Mouse (Mus musculus) limb, embryonic 13.5 days (tissue): ENCODE data around the gene Kdelr2. TPM values are rescaled to one million over a fixed set of nuclear protein-coding genes. Genes with fewer than 3 reads are reported as not detected.

ENCODE experiments used
- ATAC-seq: fragments of 200-750 bp; cut with Nextera tagmentation; 2 replicates; pipeline ENCODE4 v1.8.0; 2017; ENCODE audit warnings: low read depth, moderate number of reproducible peaks, moderate TSS enrichment; ENCODE audit not compliant: low FRiP score
- H3K27ac ChIP-seq: fragments of 300-500 bp; sonication (generic); 2 replicates; pipeline ENCODE4 v1.5.1; 2015; ENCODE audit warnings: inconsistent platforms, mild to moderate bottlenecking, moderate library complexity
- H3K27me3 ChIP-seq: fragments of 300-500 bp; sonication (generic); 2 replicates; pipeline ENCODE4 v1.6.1; 2015; ENCODE audit warnings: mild to moderate bottlenecking, inconsistent platforms
- H3K36me3 ChIP-seq: fragments of 300-500 bp; sonication (generic); 2 replicates; pipeline ENCODE4 v1.6.1; 2015; ENCODE audit warnings: inconsistent platforms, mild to moderate bottlenecking, moderate library complexity
- H3K4me1 ChIP-seq: fragments of 300-500 bp; sonication (generic); 2 replicates; pipeline ENCODE4 v1.6.1; 2015; ENCODE audit warnings: inconsistent platforms
- H3K4me2 ChIP-seq: fragments of 300-500 bp; sonication (generic); replicated peaks from 2 replicates; pipeline ENCODE4 v1.6.1; 2015; ENCODE audit warnings: inconsistent platforms, mild to moderate bottlenecking, moderate library complexity
- H3K4me3 ChIP-seq: fragments of 300-500 bp; sonication (generic); 2 replicates; pipeline ENCODE4 v1.5.1; 2015; ENCODE audit warnings: moderate library complexity, mild to moderate bottlenecking, inconsistent platforms
- H3K9ac ChIP-seq: fragments of 300-500 bp; sonication (generic); 2 replicates; pipeline ENCODE4 v1.6.1; 2015; ENCODE audit warnings: mild to moderate bottlenecking, inconsistent platforms
- H3K9me3 ChIP-seq: fragments of 300-500 bp; sonication (generic); 2 replicates; pipeline ENCODE4 v1.6.1; 2016; ENCODE audit warnings: inconsistent platforms
- WGBS: fragments of 180-500 bp; shearing (Covaris S2); methylation state at CpG from one replicate; pipeline ENCODE4 v1.1.7; 2015; 5-methylcytosine and 5-hydroxymethylcytosine counted together
- polyA plus RNA-seq: library from polyadenylated mRNA; unstranded; fragments of >200 nt; fragmentation: Nextera tagmentation; extraction: Ambion mirVana; gene quantifications from 2 replicates; pipeline ENCODE4 v1.2.1, GENCODE M21; 2015

Gene Kdelr2
- polyA plus RNA-seq, 1 experiment from 2014 or later = 435 TPM

DNA sequence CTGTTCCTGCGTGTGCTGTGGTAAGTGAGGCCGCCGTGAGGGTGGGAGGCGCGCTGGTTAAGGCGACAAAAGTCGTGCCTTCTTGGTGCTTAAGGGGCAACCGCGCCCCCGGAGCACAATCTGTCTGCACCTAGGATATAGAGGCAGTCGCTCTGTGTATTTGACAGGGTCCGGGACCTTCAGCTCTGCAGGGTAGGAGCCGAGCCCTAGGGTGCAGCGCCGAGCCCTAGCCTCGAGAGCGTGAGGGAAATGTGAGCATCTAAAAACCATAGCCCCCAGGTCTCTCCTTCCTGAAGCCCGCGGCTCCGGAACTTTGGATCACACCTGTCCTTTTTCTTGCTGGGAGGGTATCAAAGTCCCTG, 61.1 kb downstream of the Kdelr2 start:
- Histone ChIP-seq H3K4me1 (peaks cover 14% of the 10 kb centered on the region), H3K9me3 (no peaks in the 10 kb centered on the region), H3K4me2 (peak overlapping the region; percentile 93), H3K27me3 (0 out of 2 replicates have a peak, but pooled peaks cover 2% of the 10 kb centered on the region), H3K27ac (no peak overlapping the region), H3K9ac (peak overlapping the region; percentile 80), H3K36me3 (peaks cover 26% of the 10 kb centered on the region), H3K4me3 (peak overlapping the region; percentile 74)
- no peak for ATAC-seq
- WGBS = under 1% methylated on average over 20 of the region's 20 CpGs

DNA sequence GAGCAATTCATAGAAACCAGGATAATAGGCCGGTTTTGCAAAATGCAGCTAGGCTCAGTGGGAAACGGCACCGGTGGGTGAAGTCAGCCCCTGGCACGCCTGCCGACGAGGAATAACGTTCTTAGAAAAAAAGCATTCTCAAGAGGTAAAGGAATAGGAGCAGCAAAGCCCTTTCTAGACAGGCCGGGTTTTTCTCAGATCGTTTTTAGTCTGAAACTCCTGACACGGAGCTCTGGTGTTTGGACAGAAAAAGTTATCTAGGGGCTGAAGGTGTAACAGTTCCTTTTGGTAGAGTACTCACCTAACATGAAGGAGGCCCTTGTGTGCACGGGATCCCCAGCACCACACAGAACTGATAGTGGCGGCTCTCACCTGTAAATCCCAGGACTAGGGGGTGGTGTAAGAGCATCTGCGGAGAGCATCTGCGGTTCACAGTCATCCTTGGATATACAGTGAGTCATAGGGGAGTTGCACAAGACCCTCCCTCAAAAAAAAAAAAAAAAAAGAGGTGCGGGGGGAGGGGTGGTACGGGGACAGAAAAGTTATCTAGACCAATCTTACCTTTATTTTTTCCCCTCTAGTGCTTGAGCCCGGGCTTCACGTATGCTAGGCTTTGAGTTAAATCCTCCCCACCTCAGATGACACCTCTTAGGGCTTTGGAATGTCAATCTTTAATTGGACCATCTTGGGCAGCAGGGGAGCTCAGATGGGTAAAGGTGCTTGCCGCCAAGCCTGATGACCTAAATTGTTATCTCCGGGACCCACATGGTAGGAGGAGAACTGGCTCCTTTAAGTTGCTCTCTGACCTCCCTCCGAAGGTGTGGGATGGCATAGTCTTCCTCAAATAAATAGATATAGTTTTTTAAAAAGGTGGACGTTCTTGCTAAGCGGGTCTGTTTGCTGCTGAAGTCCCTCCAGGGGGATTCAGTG, 61.8 kb downstream of the Kdelr2 start:
- 35% methylated on average over 23 of the region's 23 CpGs for WGBS
- H3K27me3 ChIP-seq = 0 out of 2 replicates have a peak, but pooled peaks cover 2% of the 10 kb centered on the region
- peaks cover 14% of the 10 kb centered on the region for H3K4me1 ChIP-seq
- H3K9me3 ChIP-seq = no peaks in the 10 kb centered on the region
- ATAC-seq = no peak
- H3K4me3 ChIP-seq = peak overlapping the region; percentile 74
- H3K9ac ChIP-seq = peak overlapping the region; percentile 80
- H3K27ac ChIP-seq = no peak overlapping the region
- H3K4me2 ChIP-seq = peak overlapping the region; percentile 93
- peaks cover 31% of the 10 kb centered on the region for H3K36me3 ChIP-seq

DNA sequence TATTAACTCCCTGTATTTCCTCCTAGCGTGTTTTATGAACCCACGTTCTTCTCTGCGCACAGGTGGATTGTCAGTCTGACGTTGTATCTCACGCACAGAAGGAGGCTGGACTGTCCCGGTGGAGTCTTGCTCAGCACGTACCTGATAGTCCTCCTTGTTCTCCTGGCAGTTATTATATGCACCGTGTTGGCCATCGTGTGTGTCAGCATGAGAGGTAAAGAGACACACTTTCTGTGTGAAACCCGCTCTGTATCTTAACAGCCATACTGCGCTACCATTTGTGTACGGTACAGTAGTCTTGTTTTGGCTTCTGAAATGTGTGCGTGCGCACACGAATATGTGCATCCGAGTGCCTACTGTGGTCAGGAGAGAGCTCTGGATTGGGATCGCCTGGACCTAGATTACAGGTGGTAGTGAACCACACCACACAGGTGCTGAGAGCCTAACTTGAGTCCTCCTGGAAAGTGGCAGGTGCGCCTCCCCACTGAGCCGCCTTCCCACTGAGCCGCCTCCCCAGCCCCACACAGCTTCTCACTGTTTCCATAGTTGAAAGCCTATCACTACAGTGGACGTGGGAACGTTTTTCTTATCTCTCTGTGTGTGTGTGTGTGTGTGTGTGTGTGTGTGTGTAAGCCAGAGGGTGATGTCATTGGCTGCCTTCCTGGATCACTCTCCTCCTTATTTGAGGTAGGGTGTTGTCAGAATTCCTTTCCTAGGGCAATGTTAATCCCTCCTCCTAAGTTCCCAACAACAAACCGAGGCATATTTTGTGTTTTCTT, 63.4 kb downstream of the Kdelr2 start:
- H3K27me3 ChIP-seq = 0 out of 2 replicates have a peak, but pooled peaks cover 2% of the 10 kb centered on the region
- no peak for ATAC-seq
- H3K4me2 ChIP-seq = no peak overlapping the region
- 90% methylated on average over 23 of the region's 23 CpGs for WGBS
- H3K36me3 ChIP-seq = peaks cover 31% of the 10 kb centered on the region
- H3K27ac ChIP-seq = no peak overlapping the region
- H3K4me1 ChIP-seq = peaks cover 14% of the 10 kb centered on the region
- H3K9me3 ChIP-seq = no peaks in the 10 kb centered on the region
- no peak overlapping the region for H3K9ac ChIP-seq
- no peak overlapping the region for H3K4me3 ChIP-seq

DNA sequence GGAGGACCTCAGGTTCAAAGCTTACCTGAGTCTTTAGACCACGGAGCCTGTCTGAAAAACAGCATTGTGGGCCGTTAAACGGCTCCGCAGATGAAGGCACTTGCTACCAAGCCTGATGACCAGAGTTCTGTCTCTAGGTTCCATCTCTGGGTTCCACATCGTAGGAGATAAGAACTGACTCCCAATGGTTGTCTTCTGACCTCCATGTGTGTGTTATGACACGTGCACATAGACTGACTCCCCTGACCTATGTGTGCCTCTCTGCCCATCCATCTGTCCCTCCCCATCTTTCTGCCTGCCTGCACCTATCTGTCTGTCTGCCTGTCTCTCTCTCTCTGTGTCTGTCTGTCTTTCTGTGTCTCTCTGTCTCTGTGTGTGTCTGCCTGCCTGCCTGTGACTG, 64.3 kb downstream of the Kdelr2 start:
- H3K4me3 ChIP-seq = no peak overlapping the region
- WGBS = 91% methylated on average over 6 of the region's 6 CpGs
- peaks cover 36% of the 10 kb centered on the region for H3K36me3 ChIP-seq
- no peak overlapping the region for H3K4me2 ChIP-seq
- peaks cover 14% of the 10 kb centered on the region for H3K4me1 ChIP-seq
- H3K27me3 ChIP-seq = no peaks in the 10 kb centered on the region
- no peaks in the 10 kb centered on the region for H3K9me3 ChIP-seq
- ATAC-seq = no peak
- H3K27ac ChIP-seq = no peak overlapping the region
- H3K9ac ChIP-seq = no peak overlapping the region

DNA sequence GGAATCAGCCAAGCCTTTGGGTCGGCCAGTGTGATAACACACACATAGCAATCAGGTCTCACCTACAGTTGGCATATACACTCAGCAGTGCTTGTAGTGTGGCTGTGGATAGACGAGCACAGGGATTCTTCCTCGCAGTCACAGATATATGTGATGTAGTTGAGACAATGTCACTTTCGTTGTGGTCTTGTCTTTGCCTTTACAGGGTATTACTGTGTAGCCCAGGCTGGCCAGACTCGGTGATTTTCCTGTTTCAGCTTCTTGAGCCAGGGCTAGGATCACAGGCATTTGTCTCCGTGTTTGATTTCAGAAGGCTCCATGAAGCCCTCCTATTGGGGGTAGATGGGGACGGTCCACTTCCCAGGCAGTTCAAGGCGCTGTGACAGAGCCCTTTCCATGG, 66.0 kb downstream of the Kdelr2 start:
- ATAC-seq = no peak
- no peak overlapping the region for H3K27ac ChIP-seq
- 95% methylated on average over 8 of the region's 8 CpGs for WGBS
- H3K4me3 ChIP-seq = no peak overlapping the region
- no peak overlapping the region for H3K9ac ChIP-seq
- H3K27me3 ChIP-seq = no peaks in the 10 kb centered on the region
- no peaks in the 10 kb centered on the region for H3K9me3 ChIP-seq
- peaks cover 9% of the 10 kb centered on the region for H3K4me1 ChIP-seq
- no peak overlapping the region for H3K4me2 ChIP-seq
- H3K36me3 ChIP-seq = peaks cover 46% of the 10 kb centered on the region

DNA sequence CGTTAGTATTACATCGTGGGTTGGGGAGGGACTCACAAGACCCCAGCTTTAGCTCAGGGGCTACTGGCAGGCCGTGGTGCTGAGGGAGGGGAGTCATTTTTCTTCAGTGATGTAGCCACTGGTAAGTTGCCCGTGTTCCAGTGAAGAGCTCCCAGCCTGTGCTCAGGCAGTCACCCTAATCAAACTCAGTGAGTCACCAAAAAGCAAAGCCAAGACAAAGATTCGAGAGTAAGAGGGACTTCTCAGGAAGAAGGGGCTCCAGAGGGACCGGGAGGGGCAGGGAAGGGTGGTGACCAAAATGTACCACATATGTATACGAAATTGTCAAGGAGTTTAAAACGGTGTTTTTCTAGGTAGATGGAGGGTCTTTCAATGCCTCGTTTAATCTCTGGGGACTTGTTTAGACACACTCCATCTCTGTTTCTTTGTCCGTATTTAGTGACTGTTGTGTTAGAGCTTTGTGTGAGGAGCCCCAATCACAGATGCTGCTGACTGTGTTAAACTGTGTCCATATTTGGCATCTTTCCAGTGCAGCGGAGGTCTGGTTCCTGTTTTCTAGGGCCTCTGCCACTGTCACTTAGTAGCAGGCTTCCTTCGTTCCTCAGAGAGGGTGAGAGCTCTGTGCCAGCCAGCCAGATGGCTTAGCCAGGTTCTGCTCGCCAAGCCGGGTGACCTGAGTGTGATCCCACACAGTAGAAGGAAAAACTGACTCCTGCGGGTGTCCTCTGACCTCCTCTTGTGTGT, 67.0 kb downstream of the Kdelr2 start:
- peaks cover 3% of the 10 kb centered on the region for H3K4me1 ChIP-seq
- no peak overlapping the region for H3K9ac ChIP-seq
- H3K27me3 ChIP-seq = no peaks in the 10 kb centered on the region
- H3K27ac ChIP-seq = no peak overlapping the region
- 80% methylated on average over 15 of the region's 15 CpGs for WGBS
- H3K4me2 ChIP-seq = no peak overlapping the region
- peaks cover 55% of the 10 kb centered on the region for H3K36me3 ChIP-seq
- H3K4me3 ChIP-seq = no peak overlapping the region
- no peak for ATAC-seq
- no peaks in the 10 kb centered on the region for H3K9me3 ChIP-seq

DNA sequence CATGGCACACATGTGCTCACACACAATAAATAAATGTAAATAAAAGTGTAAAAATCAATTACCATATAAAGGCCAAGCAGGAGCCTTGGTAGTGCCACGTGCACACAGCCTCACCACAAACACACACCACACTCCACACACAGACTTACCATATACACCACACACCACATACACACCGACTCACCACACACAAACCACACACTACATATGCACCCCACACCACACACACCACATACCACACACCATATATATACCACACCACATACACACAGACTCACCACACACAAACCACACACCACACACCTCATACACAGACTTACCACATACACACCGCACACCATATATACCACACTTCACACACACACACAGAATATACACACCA, 67.5 kb downstream of the Kdelr2 start:
- Histone ChIP-seq H3K4me1 (no peaks in the 10 kb centered on the region), H3K27me3 (no peaks in the 10 kb centered on the region), H3K36me3 (peaks cover 61% of the 10 kb centered on the region), H3K4me3 (no peak overlapping the region), H3K27ac (no peak overlapping the region), H3K9ac (no peak overlapping the region), H3K9me3 (no peaks in the 10 kb centered on the region), H3K4me2 (no peak overlapping the region)
- WGBS = 88% methylated on average over 3 of the region's 3 CpGs
- no peak for ATAC-seq

Other genes starting within 250 kb of the Kdelr2 start
- 17.7 and 17.9 TPM in 2 replicates for gene Rbak, start 223.1 kb upstream of the Kdelr2 start, polyA plus RNA-seq
- gene Spdye4b, start 222.8 kb upstream of the Kdelr2 start, polyA plus RNA-seq = not detected in 2 replicates
- gene Spdye4a, start 176.9 kb upstream of the Kdelr2 start, polyA plus RNA-seq = not detected in 2 replicates
- gene Zfp12, start 168.7 kb upstream of the Kdelr2 start, polyA plus RNA-seq = 20.3 and 21.5 TPM in 2 replicates
- gene Zfp316, start 133.8 kb upstream of the Kdelr2 start, polyA plus RNA-seq = 4.3 and 4.4 TPM in 2 replicates
- gene Zfp853, start 110.2 kb upstream of the Kdelr2 start, polyA plus RNA-seq = 0.28 and 0.33 TPM in 2 replicates
- 37.8 and 37.9 TPM in 2 replicates for gene E130309D02Rik, start 88.5 kb upstream of the Kdelr2 start, polyA plus RNA-seq
- gene Zdhhc4, start 74.6 kb upstream of the Kdelr2 start, polyA plus RNA-seq = 84.4 and 94.9 TPM in 2 replicates
- gene Grid2ip, start 46.5 kb upstream of the Kdelr2 start, polyA plus RNA-seq = 0.68 and 0.78 TPM in 2 replicates
- gene Daglb, start 60.7 kb downstream of the Kdelr2 start, polyA plus RNA-seq = 9.6 TPM in 2 replicates
- gene Rac1, start 124.2 kb downstream of the Kdelr2 start, polyA plus RNA-seq = 433 and 450 TPM in 2 replicates
- 60.7 and 61.3 TPM in 2 replicates for gene Cyth3, start 218.6 kb downstream of the Kdelr2 start, polyA plus RNA-seq